Mouse (Mus musculus): ENCODE data around the gene Macrod2. TPM values are rescaled to one million over a fixed set of nuclear protein-coding genes. Genes with fewer than 3 reads are reported as not detected.

The Macrod2 gene
- polyA plus RNA-seq, 1 experiment: 3.8 TPM

- Histone ChIP-seq H3K36me3 (ENCODE audit: control insufficient read depth, insufficient read depth, low read length) (no peaks in the 10 kb centered on the region), H3K4me3 (ENCODE audit: low read depth, low read length) (no peak overlapping the region), H3K27ac (ENCODE audit: insufficient read depth, low read depth, low read length) (no peak overlapping the region), H3K4me1 (ENCODE audit: control insufficient read depth, insufficient read depth, insufficient read length, low read length) (no peaks in the 10 kb centered on the region), H3K27me3 (ENCODE audit: control insufficient read depth, insufficient read depth, low read length) (no peaks in the 10 kb centered on the region)
- WGBS: 45% methylated on average over 3 of the region's 3 CpGs
- no peak for TF ChIP-seq POLR2A (IDR thresholded peaks at IDR 0.05; ENCODE audit: low read depth, low read length)
- no peak for TF ChIP-seq CTCF (IDR thresholded peaks at IDR 0.05; ENCODE audit: extremely low read depth, insufficient read length, insufficient replicate concordance, low read depth, low read length)
Observed at GRCm38 (mm10) chr2:141173607-141174006, 778.5 kb downstream of the Macrod2 start.

- no peaks in the 10 kb centered on the region for H3K36me3 ChIP-seq (ENCODE audit: control insufficient read depth, insufficient read depth, low read length)
- TF ChIP-seq POLR2A (IDR thresholded peaks at IDR 0.05; ENCODE audit: low read depth, low read length): no peak
- TF ChIP-seq CTCF (IDR thresholded peaks at IDR 0.05; ENCODE audit: extremely low read depth, insufficient read length, insufficient replicate concordance, low read depth, low read length): no peak
- H3K4me3 ChIP-seq (ENCODE audit: low read depth, low read length): no peak overlapping the region
- WGBS: 82% methylated on average over 1 of the region's 1 CpGs
- H3K27me3 ChIP-seq (ENCODE audit: control insufficient read depth, insufficient read depth, low read length): no peaks in the 10 kb centered on the region
- H3K27ac ChIP-seq (ENCODE audit: insufficient read depth, low read depth, low read length): no peak overlapping the region
- H3K4me1 ChIP-seq (ENCODE audit: control insufficient read depth, insufficient read depth, insufficient read length, low read length): no peaks in the 10 kb centered on the region
Observed at GRCm38 (mm10) chr2:141180656-141181055, 785.5 kb downstream of the Macrod2 start.

GRCm38 (mm10) chr2:141182034-141182759, 787.1 kb downstream of the Macrod2 start:
- Histone ChIP-seq H3K27me3 (ENCODE audit: control insufficient read depth, insufficient read depth, low read length) (no peaks in the 10 kb centered on the region), H3K4me3 (ENCODE audit: low read depth, low read length) (no peak overlapping the region), H3K36me3 (ENCODE audit: control insufficient read depth, insufficient read depth, low read length) (no peaks in the 10 kb centered on the region), H3K4me1 (ENCODE audit: control insufficient read depth, insufficient read depth, insufficient read length, low read length) (no peaks in the 10 kb centered on the region), H3K27ac (ENCODE audit: insufficient read depth, low read depth, low read length) (no peak overlapping the region)
- 84% methylated on average over 5 of the region's 5 CpGs for WGBS
- TF ChIP-seq POLR2A (IDR thresholded peaks at IDR 0.05; ENCODE audit: low read depth, low read length) (no peak), CTCF (IDR thresholded peaks at IDR 0.05; ENCODE audit: extremely low read depth, insufficient read length, insufficient replicate concordance, low read depth, low read length) (no peak)

- Histone ChIP-seq H3K27me3 (ENCODE audit: control insufficient read depth, insufficient read depth, low read length) (no peaks in the 10 kb centered on the region), H3K36me3 (ENCODE audit: control insufficient read depth, insufficient read depth, low read length) (no peaks in the 10 kb centered on the region), H3K4me1 (ENCODE audit: control insufficient read depth, insufficient read depth, insufficient read length, low read length) (no peaks in the 10 kb centered on the region), H3K4me3 (ENCODE audit: low read depth, low read length) (no peak overlapping the region), H3K27ac (ENCODE audit: insufficient read depth, low read depth, low read length) (no peak overlapping the region)
- TF ChIP-seq CTCF (IDR thresholded peaks at IDR 0.05; ENCODE audit: extremely low read depth, insufficient read length, insufficient replicate concordance, low read depth, low read length) (no peak), POLR2A (IDR thresholded peaks at IDR 0.05; ENCODE audit: low read depth, low read length) (no peak)
Observed at GRCm38 (mm10) chr2:141194476-141194875, 799.4 kb downstream of the Macrod2 start.

- WGBS: 24% methylated on average over 4 of the region's 4 CpGs
- TF ChIP-seq CTCF (IDR thresholded peaks at IDR 0.05; ENCODE audit: extremely low read depth, insufficient read length, insufficient replicate concordance, low read depth, low read length) (no peak), POLR2A (IDR thresholded peaks at IDR 0.05; ENCODE audit: low read depth, low read length) (no peak)
- H3K4me3 ChIP-seq (ENCODE audit: low read depth, low read length): no peak overlapping the region
Observed at GRCm38 (mm10) chr2:141200481-141200880, 805.4 kb downstream of the Macrod2 start.

GRCm38 (mm10) chr2:141201303-141202014, 806.4 kb downstream of the Macrod2 start:
- H3K4me1 ChIP-seq (ENCODE audit: control insufficient read depth, insufficient read depth, insufficient read length, low read length): no peaks in the 10 kb centered on the region
- TF ChIP-seq POLR2A (IDR thresholded peaks at IDR 0.05; ENCODE audit: low read depth, low read length): no peak
- no peak for TF ChIP-seq CTCF (IDR thresholded peaks at IDR 0.05; ENCODE audit: extremely low read depth, insufficient read length, insufficient replicate concordance, low read depth, low read length)
- H3K27ac ChIP-seq (ENCODE audit: insufficient read depth, low read depth, low read length): no peak overlapping the region
- H3K27me3 ChIP-seq (ENCODE audit: control insufficient read depth, insufficient read depth, low read length): no peaks in the 10 kb centered on the region
- no peaks in the 10 kb centered on the region for H3K36me3 ChIP-seq (ENCODE audit: control insufficient read depth, insufficient read depth, low read length)
- 93% methylated on average over 2 of the region's 2 CpGs for whole genome bisulfite sequencing
- H3K4me3 ChIP-seq (ENCODE audit: low read depth, low read length): no peak overlapping the region

More at GRCm38 (mm10) chr2:141200481-141200880, 805.4 kb downstream of the Macrod2 start:
- Histone ChIP-seq H3K36me3 (ENCODE audit: control insufficient read depth, insufficient read depth, low read length) (no peaks in the 10 kb centered on the region), H3K27me3 (ENCODE audit: control insufficient read depth, insufficient read depth, low read length) (no peaks in the 10 kb centered on the region), H3K4me1 (ENCODE audit: control insufficient read depth, insufficient read depth, insufficient read length, low read length) (no peaks in the 10 kb centered on the region), H3K27ac (ENCODE audit: insufficient read depth, low read depth, low read length) (no peak overlapping the region)

GRCm38 (mm10) chr2:141202015-141202364, 806.9 kb downstream of the Macrod2 start:
- 88% methylated on average over 1 of the region's 1 CpGs for WGBS

More at GRCm38 (mm10) chr2:141202015-141202364, 806.9 kb downstream of the Macrod2 start:
- H3K36me3 ChIP-seq (ENCODE audit: control insufficient read depth, insufficient read depth, low read length): no peaks in the 10 kb centered on the region
- no peaks in the 10 kb centered on the region for H3K4me1 ChIP-seq (ENCODE audit: control insufficient read depth, insufficient read depth, insufficient read length, low read length)
- TF ChIP-seq POLR2A (IDR thresholded peaks at IDR 0.05; ENCODE audit: low read depth, low read length): no peak
- no peak for TF ChIP-seq CTCF (IDR thresholded peaks at IDR 0.05; ENCODE audit: extremely low read depth, insufficient read length, insufficient replicate concordance, low read depth, low read length)
- H3K27me3 ChIP-seq (ENCODE audit: control insufficient read depth, insufficient read depth, low read length): no peaks in the 10 kb centered on the region
- H3K27ac ChIP-seq (ENCODE audit: insufficient read depth, low read depth, low read length): no peak overlapping the region
- H3K4me3 ChIP-seq (ENCODE audit: low read depth, low read length): no peak overlapping the region
